Mouse (Mus musculus): ENCODE measurements around the gene Matn1. TPM values are rescaled to one million over a fixed set of nuclear protein-coding genes. Genes with fewer than 3 reads are reported as not detected.

The Matn1 gene
- polyA plus RNA-seq, 1 experiment, result 0.14 TPM

GRCm38 (mm10) chr4:130994556-130994955, 50.4 kb downstream of the Matn1 start:
- WGBS, result 79% methylated on average over 8 of the region's 8 CpGs
- H3K4me3 ChIP-seq (replicated peaks; ENCODE audit: extremely low read depth, low read depth, low read length), result no peak overlapping the region
- TF ChIP-seq POLR2A (IDR thresholded peaks at IDR 0.05; ENCODE audit: borderline replicate concordance, extremely low read depth, low read depth, low read length) (no peak), CTCF (IDR thresholded peaks at IDR 0.05; ENCODE audit: insufficient read depth, low read length) (no peak)
- H3K4me1 ChIP-seq (ENCODE audit: control insufficient read depth, insufficient read depth, low read length), result no peaks in the 10 kb centered on the region
- DNase-seq, result no peak

DNA sequence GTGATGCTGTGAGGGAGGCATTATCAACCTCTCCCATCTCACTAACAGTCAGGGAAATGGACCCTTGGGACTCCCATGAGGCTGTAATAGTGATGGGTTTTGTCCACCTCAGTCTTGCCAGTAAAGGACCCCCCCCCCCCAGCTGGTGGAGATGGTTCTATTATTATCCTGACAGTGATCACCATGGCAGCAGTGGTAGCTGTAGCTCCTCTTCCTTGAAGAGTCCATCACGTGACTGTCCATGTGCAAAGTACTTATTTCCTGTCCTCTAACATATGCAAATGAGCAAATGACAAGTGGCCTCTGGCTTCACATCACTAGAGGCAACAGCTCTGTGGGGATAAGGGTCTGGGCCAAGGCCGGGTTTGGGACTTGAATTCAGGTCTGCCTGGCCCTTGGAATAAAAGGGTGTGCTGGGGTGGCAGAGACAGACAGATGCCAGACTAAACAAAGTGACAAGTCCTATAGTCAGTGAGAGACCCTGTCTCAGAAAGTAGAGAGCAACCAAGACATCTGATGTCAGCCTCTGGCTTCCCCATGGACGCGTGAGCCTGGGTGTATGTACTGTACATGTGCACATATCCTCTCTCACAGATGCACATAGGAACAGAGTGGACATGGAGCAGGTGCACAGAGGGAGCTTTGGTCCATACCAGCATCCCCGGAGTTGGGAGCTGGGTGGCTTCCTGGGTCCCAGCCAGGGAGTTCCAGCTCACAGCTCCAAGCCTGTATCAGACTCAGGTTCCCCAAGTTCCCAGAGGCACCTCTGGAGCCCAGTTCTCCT, 55.8 kb downstream of the Matn1 start:
- 73% methylated on average over 5 of the region's 5 CpGs for WGBS
- H3K4me3 ChIP-seq (replicated peaks; ENCODE audit: extremely low read depth, low read depth, low read length), result no peak overlapping the region
- no peaks in the 10 kb centered on the region for H3K4me1 ChIP-seq (ENCODE audit: control insufficient read depth, insufficient read depth, low read length)
- no peak for DNase-seq
- no peak for TF ChIP-seq CTCF (IDR thresholded peaks at IDR 0.05; ENCODE audit: insufficient read depth, low read length)
- TF ChIP-seq POLR2A (IDR thresholded peaks at IDR 0.05; ENCODE audit: borderline replicate concordance, extremely low read depth, low read depth, low read length), result no peak

GRCm38 (mm10) chr4:131000614-131001178, 56.5 kb downstream of the Matn1 start:
- Histone ChIP-seq H3K4me3 (replicated peaks; ENCODE audit: extremely low read depth, low read depth, low read length) (no peak overlapping the region), H3K4me1 (ENCODE audit: control insufficient read depth, insufficient read depth, low read length) (no peaks in the 10 kb centered on the region)
- no peak for DNase-seq
- 85% methylated on average over 15 of the region's 15 CpGs for WGBS
- TF ChIP-seq POLR2A (IDR thresholded peaks at IDR 0.05; ENCODE audit: borderline replicate concordance, extremely low read depth, low read depth, low read length), result no peak
- TF ChIP-seq CTCF (IDR thresholded peaks at IDR 0.05; ENCODE audit: insufficient read depth, low read length), result no peak

Other genes starting within 250 kb of the Matn1 start
- gene Sdc3, start 151.8 kb upstream of the Matn1 start, polyA plus RNA-seq (2012; rRNA removed), result 113 and 146 TPM in 2 replicates
- 258 and 317 TPM in 2 replicates for gene Laptm5, start 31.3 kb upstream of the Matn1 start, polyA plus RNA-seq (2012; rRNA removed)

All from lung, adult 2 months (tissue).